Mouse (Mus musculus): ENCODE data around the gene Dgki. TPM values are rescaled to one million over a fixed set of nuclear protein-coding genes. Genes with fewer than 3 reads are reported as not detected.

Dgki gene
- total RNA-seq, 2 experiments from 2014 or later: 0.13 to 0.15 TPM

DNA sequence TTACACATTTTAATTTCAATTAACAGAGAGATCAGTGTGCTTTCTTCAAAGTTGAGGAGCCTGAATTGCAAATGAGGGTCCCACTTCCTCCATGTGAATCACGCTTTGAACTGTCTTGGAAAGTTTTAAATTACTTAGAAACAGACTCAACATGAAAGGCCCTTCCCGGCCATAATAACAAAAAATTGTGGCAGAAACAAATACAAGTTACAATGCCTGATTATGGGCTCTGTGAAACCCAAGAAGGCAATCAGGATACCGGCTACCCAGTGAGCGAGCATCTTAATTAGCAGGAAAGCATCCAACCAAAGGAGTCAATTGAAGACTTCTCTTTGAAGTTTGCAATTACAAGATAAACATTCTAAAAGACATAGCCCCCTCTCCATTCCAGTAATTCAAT lies 292.4 kb downstream of the Dgki start:
- DNase-seq: no peak

- no peak for DNase-seq
Observed at GRCm38 (mm10) chr6:37004914-37005313, 295.1 kb downstream of the Dgki start.

GRCm38 (mm10) chr6:37003235-37003634 lies 296.7 kb downstream of the Dgki start:
- DNase-seq: no peak

- no peak for DNase-seq
Observed at GRCm38 (mm10) chr6:36998942-36999341, 301.0 kb downstream of the Dgki start.

- DNase-seq: no peak
Observed at GRCm38 (mm10) chr6:36994329-36994728, 305.7 kb downstream of the Dgki start.

- DNase-seq: no peak
Observed at GRCm38 (mm10) chr6:36990186-36990585, 309.8 kb downstream of the Dgki start.

GRCm38 (mm10) chr6:36988800-36989199 lies 311.2 kb downstream of the Dgki start:
- no peak for DNase-seq

GRCm38 (mm10) chr6:36981646-36982045 lies 318.3 kb downstream of the Dgki start:
- DNase-seq: no peak

- DNase-seq: no peak
Observed at GRCm38 (mm10) chr6:36980475-36980874, 319.5 kb downstream of the Dgki start.

- DNase-seq: no peak
Observed at GRCm38 (mm10) chr6:36978176-36978575, 321.8 kb downstream of the Dgki start.

DNA sequence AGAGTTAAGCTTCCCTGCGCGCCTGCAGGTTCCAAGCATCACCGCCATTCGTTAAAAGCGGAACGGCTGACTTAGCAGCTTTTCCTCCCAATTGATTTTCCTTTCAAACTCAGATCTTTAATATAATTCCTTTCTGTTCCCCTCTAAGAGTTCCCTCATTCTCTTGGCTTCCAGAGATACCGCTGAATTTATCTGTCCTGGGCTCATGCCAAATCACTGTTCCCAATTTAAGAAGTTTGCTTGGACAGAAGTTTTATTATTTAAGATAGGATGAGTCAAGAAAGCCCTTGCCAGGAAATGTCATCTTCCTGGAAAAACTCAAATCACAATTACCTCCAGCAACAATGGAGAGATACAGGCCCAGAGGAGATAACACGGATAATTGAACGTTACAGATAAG lies 326.9 kb downstream of the Dgki start:
- no peak for DNase-seq

DNA sequence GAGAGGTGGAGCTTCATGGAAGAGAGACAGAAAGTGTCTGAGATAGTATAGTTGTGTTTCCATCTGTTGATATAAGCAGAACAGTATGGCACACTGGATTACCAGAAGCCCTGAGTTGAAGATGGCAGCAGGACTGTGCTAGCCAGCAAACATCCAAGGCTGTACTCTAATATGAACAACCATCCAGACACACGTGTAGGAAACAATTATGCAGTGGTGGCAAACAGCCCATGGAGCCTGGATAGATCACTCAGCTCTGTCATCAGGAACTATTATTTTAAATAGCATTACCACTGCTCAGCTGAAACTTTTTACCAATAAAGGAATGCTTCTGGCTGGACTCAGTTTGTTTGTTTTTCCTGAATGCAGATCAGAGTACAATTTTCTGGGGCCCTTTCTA lies 327.5 kb downstream of the Dgki start:
- DNase-seq: no peak

DNA sequence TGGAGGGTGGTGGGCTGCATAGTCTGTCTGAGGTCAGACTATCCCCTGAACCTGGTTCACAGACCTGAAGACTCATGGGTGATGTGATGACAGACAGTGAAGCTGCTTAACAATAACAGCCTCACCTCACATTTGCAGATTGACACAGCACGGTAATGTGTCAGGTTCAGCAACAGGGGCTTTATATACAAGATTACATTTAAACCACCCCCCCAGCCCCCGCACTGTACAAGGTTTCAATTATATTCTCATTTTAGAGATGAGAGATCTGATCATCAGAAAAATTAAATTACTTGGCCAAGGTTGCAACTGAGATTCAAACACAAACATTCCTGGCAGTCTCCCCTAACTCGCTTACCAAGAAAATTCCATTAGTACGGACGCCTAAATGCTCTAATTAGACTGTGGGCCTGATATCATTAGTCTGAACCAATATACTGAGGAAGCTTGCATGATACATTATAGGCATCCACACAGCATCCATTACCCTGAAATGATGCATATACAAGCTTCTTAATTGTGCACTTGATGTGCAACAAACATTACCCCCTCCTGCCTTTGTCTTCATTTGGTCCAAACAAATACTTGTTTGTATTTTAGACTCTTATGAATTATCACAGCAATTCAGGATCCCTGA lies 330.6 kb downstream of the Dgki start:
- DNase-seq: no peak

- no peak for DNase-seq
Observed at GRCm38 (mm10) chr6:36960658-36961057, 339.3 kb downstream of the Dgki start.

DNA sequence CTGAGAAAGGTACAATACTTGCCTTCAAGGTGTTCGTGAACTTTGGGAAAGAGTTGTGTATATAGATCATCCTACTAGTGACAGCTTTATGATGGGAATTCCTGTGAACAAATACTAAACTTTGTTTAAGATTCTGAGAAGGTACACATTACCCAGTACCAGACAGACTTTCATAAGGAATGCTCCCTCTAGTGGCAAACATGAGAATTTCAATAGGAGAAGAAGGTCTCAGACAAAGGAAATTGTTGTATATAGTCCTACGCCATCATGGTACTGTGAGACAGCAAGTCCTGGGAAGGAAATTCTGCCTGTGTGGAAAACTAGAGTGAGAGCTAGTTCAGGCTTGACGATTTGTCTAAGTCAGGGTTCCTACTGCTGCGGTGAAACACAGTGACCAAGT lies 344.7 kb downstream of the Dgki start:
- no peak for DNase-seq

GRCm38 (mm10) chr6:36950648-36951047 lies 349.3 kb downstream of the Dgki start:
- no peak for DNase-seq

GRCm38 (mm10) chr6:36947861-36948260 lies 352.1 kb downstream of the Dgki start:
- no peak for DNase-seq

GRCm38 (mm10) chr6:36937527-36937926 lies 362.5 kb downstream of the Dgki start:
- no peak for DNase-seq

DNA sequence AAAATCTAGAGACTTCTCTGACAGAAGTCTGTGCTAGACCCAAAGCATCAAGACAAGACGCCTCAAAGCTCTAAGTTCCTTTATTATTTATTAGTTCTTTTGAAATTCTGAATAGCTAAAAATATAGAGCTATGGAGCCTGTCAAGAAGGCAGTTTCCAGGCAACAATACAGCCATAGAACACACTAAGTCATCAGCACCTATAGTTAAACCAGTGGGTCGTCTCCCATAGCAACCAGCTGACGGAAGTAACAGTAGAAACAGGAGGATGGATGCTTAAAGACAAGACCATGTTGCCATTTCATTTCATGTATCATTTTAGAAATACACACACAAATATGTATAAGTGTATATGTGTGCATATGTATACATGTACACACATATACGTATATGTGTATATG lies 363.2 kb downstream of the Dgki start:
- no peak for DNase-seq

DNA sequence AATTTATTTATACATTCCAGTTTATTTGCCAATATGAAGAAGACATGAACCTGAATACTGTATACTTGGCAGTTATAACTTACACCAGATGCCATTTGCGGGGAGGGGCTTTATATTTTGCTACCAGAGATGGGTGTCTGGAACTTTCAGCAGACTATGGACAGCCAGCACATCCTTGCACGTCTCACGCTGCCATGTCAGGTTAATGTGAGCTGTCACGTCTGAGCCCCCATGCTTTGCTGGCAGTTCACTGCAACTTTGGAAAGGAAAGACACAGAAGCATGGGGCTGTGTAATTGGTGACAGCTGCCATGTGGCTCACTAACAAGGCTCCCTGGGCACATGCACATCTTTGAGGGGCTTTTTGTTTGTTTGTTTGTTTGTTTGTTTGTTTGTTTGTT lies 368.5 kb downstream of the Dgki start:
- DNase-seq: no peak

GRCm38 (mm10) chr6:36929781-36930180 lies 370.2 kb downstream of the Dgki start:
- DNase-seq: no peak

- DNase-seq: no peak
Observed at GRCm38 (mm10) chr6:36926455-36926854, 373.5 kb downstream of the Dgki start.

- DNase-seq: no peak
Observed at GRCm38 (mm10) chr6:36922006-36922405, 378.0 kb downstream of the Dgki start.

GRCm38 (mm10) chr6:36911586-36911985 lies 388.4 kb downstream of the Dgki start:
- DNase-seq: no peak

GRCm38 (mm10) chr6:36907191-36907590 lies 392.8 kb downstream of the Dgki start:
- no peak for DNase-seq

Measured in gastrocnemius, postnatal 25 days (tissue).